Mouse (Mus musculus) G1E (cell line): ENCODE results near the gene Wdr93.

Experiments used
- CTCF ChIP-seq: IDR thresholded peaks from 2 replicates; pipeline ENCODE4 v1.5.1; 2012; ENCODE audit warnings: low read depth, low read length, inconsistent platforms, mixed read lengths
- GATA1 ChIP-seq: IDR thresholded peaks from 2 replicates; pipeline ENCODE4 v1.6.1; 2012; ENCODE audit warnings: borderline replicate concordance, low read length, inconsistent platforms, mixed read lengths
- GATA2 ChIP-seq: IDR thresholded peaks from 2 replicates; pipeline ENCODE4 v1.6.1; 2012; ENCODE audit warnings: low read depth, low read length, inconsistent platforms, borderline replicate concordance

DNA sequence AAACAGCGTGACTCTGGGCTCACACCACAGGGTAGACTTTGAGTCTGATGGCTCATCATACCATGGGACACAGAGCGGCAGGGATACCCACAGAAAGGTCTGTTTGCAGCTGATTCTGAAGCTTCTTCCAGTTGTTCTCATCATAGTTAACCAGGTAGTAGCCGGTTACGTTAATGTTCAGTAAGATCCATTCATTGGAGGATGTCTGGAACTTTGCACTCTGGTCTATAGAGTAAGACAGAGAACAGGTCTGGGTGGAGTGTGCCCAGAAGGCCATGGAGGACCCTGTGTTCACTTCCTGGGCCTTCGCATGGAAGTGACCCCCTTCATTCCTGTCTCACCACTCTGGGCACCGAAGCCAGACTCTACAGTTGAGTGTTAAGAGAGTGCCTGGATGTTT lies 92.2 kb downstream of the Wdr93 start:
- TF ChIP-seq CTCF (no peak), GATA2 (no peak), GATA1 (no peak)
